13 mouse cellular contexts compared by ENCODE assay signal in genomic region chr10:51011391-51012150, GRCm38 (mm10).
A peak's percentile ranks its signal among the peaks of the same experiment; 100 is the strongest.
DNase-seq lines count a peak whose midpoint lies in the region; ATAC-seq and TF ChIP-seq lines count a peak whose summit lies in the region.
"Had no signal": no experiment of that assay in that cellular context is flagged by ENCODE, and none has a peak within 500 bp of the region (broad histone marks: within the 10 kb centered on the region; RNA-seq: fewer than 3 reads in every experiment).

No protein-coding gene starts in this region.

- 30% methylated on average over 8 of the region's 8 CpGs for WGBS in heart, embryonic 11.5 days (ENCODE audit: insufficient replicate concordance)
- WGBS in heart, adult 2 months = 34% methylated on average over 8 of the region's 8 CpGs
- WGBS in hindbrain, embryonic 13.5 days = 4% methylated on average over 8 of the region's 8 CpGs

- peak overlapping the region; percentile 14 for H3K4me2 ChIP-seq in heart, embryonic 11.5 days
- H3K4me2 ChIP-seq in hindbrain, embryonic 13.5 days = no peak overlapping the region
- H3K4me2 ChIP-seq: liver, embryonic 15.5 days had no signal

- no peak for TF ChIP-seq EP300 in heart, adult 2 months (IDR thresholded peaks at IDR 0.05; ENCODE audit: insufficient read depth, low read depth, low read length)

- no peaks in the 10 kb centered on the region; the same call in none of the 2 replicates for H3K4me1 ChIP-seq in heart, embryonic 11.5 days (ENCODE audit: control insufficient read depth, insufficient read depth, low read length)
- H3K4me1 ChIP-seq in heart, adult 2 months (ENCODE audit: control insufficient read depth, insufficient read depth, low read length) = no peaks in the 10 kb centered on the region
- H3K4me1 ChIP-seq in hindbrain, embryonic 13.5 days (replicated peaks) = peaks cover 15% of the 10 kb centered on the region
- H3K4me1 ChIP-seq: liver, embryonic 15.5 days had no signal

- no peak for TF ChIP-seq CTCF in heart, adult 2 months (IDR thresholded peaks at IDR 0.05)

- H3K36me3 ChIP-seq in heart, embryonic 11.5 days (ENCODE audit: control insufficient read depth, insufficient read depth, low read length) = no peaks in the 10 kb centered on the region
- no peaks in the 10 kb centered on the region for H3K36me3 ChIP-seq in heart, adult 2 months (ENCODE audit: control insufficient read depth, insufficient read depth, low read length)
- no peaks in the 10 kb centered on the region for H3K36me3 ChIP-seq in hindbrain, embryonic 13.5 days
- H3K36me3 ChIP-seq: liver, embryonic 15.5 days had no signal

- no peak overlapping the region for H3K27ac ChIP-seq in heart, embryonic 11.5 days (ENCODE audit: low read depth, low read length)
- no peak overlapping the region for H3K27ac ChIP-seq in heart, adult 2 months
- no peak overlapping the region for H3K27ac ChIP-seq in hindbrain, embryonic 13.5 days
- H3K27ac ChIP-seq: liver, embryonic 15.5 days had no signal

- no peaks in the 10 kb centered on the region for H3K27me3 ChIP-seq in heart, embryonic 11.5 days (ENCODE audit: control insufficient read depth, insufficient read depth, low read length)
- H3K27me3 ChIP-seq in heart, adult 2 months (ENCODE audit: control insufficient read depth, insufficient read depth, low read length) = no peaks in the 10 kb centered on the region
- peaks cover 15% of the 10 kb centered on the region; the same call in 1 of the 2 replicates for H3K27me3 ChIP-seq in hindbrain, embryonic 13.5 days
- H3K27me3 ChIP-seq: liver, embryonic 15.5 days had no signal

- no peak overlapping the region for H3K9ac ChIP-seq in heart, embryonic 11.5 days (ENCODE audit: low read depth, low read length)
- H3K9ac ChIP-seq in heart, adult 2 months (ENCODE audit: low read depth, low read length) = no peak overlapping the region
- no peak overlapping the region for H3K9ac ChIP-seq in hindbrain, embryonic 13.5 days
- H3K9ac ChIP-seq: liver, embryonic 15.5 days had no signal

- H3K4me3 ChIP-seq in heart, embryonic 11.5 days (ENCODE audit: low read depth, low read length) = no peak overlapping the region
- no peak overlapping the region for H3K4me3 ChIP-seq in heart, adult 2 months
- H3K4me3 ChIP-seq in hindbrain, embryonic 13.5 days = no peak overlapping the region
- H3K4me3 ChIP-seq: liver, embryonic 15.5 days had no signal

- no peak for ATAC-seq in heart, embryonic 11.5 days (replicated peaks; ENCODE audit: insufficient number of reproducible peaks, low FRiP score, low TSS enrichment)
- ATAC-seq in hindbrain, embryonic 13.5 days (ENCODE audit: low FRiP score) = peak; percentile 61
- no peak for ATAC-seq in megakaryocyte, adult 5-6 weeks (ENCODE audit: poor library complexity, severe bottlenecking)

- DNase-seq in heart, adult 2 months = no peak
- peak; percentile 55 for DNase-seq in embryo, embryonic 9.5 days (ENCODE audit: extremely low spot score)
- DNase-seq in neural tube, embryonic 10.5 days (ENCODE audit: extremely low spot score, low spot score) = peak; percentile 41
- DNase-seq in kidney, adult 8-10 months = no peak
- no peak for DNase-seq in liver
- DNase-seq: adrenal gland, postnatal 25 days; cerebellum, postnatal 14 days; kidney, adult 9 months; right cerebral cortex, postnatal 4 days had no signal

- H3K9me3 ChIP-seq in heart, embryonic 11.5 days (replicated peaks; ENCODE audit: control insufficient read depth, low read length) = no peaks in the 10 kb centered on the region
- no peaks in the 10 kb centered on the region for H3K9me3 ChIP-seq in hindbrain, embryonic 13.5 days
- H3K9me3 ChIP-seq: liver, embryonic 15.5 days had no signal

- no peaks in the 10 kb centered on the region for H3K79me2 ChIP-seq in heart, adult 2 months (replicated peaks; ENCODE audit: control insufficient read depth, insufficient read depth, low read length)

- intact Hi-C loops in heart, adult 2 months (cut with DNase I) = no loop called here

- no peak for TF ChIP-seq POLR2A in heart, adult 2 months (IDR thresholded peaks at IDR 0.05; ENCODE audit: insufficient read depth, low read depth, low read length)

Comparison
In these comparisons a context has a peak if more than half of its experiments do, and no peak if none do; other contexts are left out.
1. DNase-seq: peak in embryo, embryonic 9.5 days (single experiment) and neural tube, embryonic 10.5 days (single experiment); none in heart, adult 2 months (0 of 2), kidney, adult 8-10 months (0 of 2) and liver (single experiment).